Mouse (Mus musculus) cerebellum, adult 2 months (tissue): ENCODE results near the gene Fry. TPM values are rescaled to one million over a fixed set of nuclear protein-coding genes. Genes with fewer than 3 reads are reported as not detected.

Source experiments
- DNase-seq, 2 experiments: peaks; one replicate each; pipeline ENCODE4 v3.0.0; 2021
- H3K27ac ChIP-seq: fragments of 200-500 bp; 2 replicates; pipeline ENCODE4 v1.5.1; 2012; ENCODE audit warnings: low read length, control low read depth, inconsistent platforms; ENCODE audit not compliant: insufficient read depth
- H3K27me3 ChIP-seq: fragments of 200-500 bp; 2 replicates; pipeline ENCODE4 v1.6.1; 2012; ENCODE audit warnings: inconsistent platforms, mild to moderate bottlenecking, low read length, moderate library complexity; ENCODE audit not compliant: control insufficient read depth, insufficient read depth
- H3K4me1 ChIP-seq: fragments of 200-500 bp; 2 replicates; pipeline ENCODE4 v1.6.1; 2011; ENCODE audit warnings: low read length; ENCODE audit not compliant: control insufficient read depth, insufficient read depth
- H3K4me3 ChIP-seq: fragments of 200-500 bp; replicated peaks from 2 replicates; pipeline ENCODE3; 2011; ENCODE audit warnings: mild to moderate bottlenecking, low read depth, low read length, control low read depth; ENCODE audit not compliant: insufficient read depth
- CTCF ChIP-seq: fragments of 200-500 bp; IDR thresholded peaks from 2 replicates; pipeline ENCODE4 v1.5.1; 2011; ENCODE audit warnings: low read depth, mild to moderate bottlenecking, control low read depth, low read length, moderate library complexity, borderline replicate concordance; ENCODE audit not compliant: insufficient read depth
- POLR2A ChIP-seq: fragments of 200-500 bp; IDR thresholded peaks from 2 replicates; pipeline ENCODE4 v1.6.1; 2011; ENCODE audit warnings: low read length, control low read depth, borderline replicate concordance; ENCODE audit not compliant: insufficient read depth
- WGBS: fragments of 180-500 bp; shearing (Covaris S2); methylation state at CpG from one replicate; pipeline ENCODE4 v1.1.7; 2018; 5-methylcytosine and 5-hydroxymethylcytosine counted together
- polyA plus RNA-seq: library from polyadenylated mRNA; depleted of rRNA; stranded (reverse); fragments of >200 nt; gene quantifications from 2 replicates; pipeline ENCODE4 v1.2.3, GENCODE M21; 2012

Fry gene
- polyA plus RNA-seq, 1 experiment, result 92.2 TPM

DNA sequence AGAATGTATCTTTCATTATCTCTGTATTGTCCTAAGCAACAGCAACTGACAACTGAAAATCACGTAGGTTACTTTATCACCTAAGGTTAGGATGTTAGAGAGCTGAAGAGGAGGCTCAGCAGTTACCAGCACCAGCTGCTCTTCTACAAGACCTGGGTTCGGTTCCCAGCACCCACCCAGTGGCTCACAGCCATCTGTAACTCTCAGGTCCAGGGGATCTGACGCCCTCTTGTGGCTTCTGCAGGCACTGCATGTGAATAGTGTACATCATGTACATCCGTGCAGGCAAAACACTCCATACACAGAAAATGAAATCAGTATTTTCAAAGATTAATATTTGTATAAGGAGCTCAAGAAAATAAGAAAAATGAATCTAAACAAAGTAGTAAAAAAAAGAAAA lies 341.4 kb downstream of the Fry start:
- no peak overlapping the region for H3K4me3 ChIP-seq
- no peak overlapping the region for H3K27ac ChIP-seq
- H3K27me3 ChIP-seq, result no peaks in the 10 kb centered on the region
- H3K4me1 ChIP-seq, result no peaks in the 10 kb centered on the region
- DNase-seq, result no peak
- peak; percentile 52; the same call in 1 of the 2 replicates for TF ChIP-seq CTCF
- TF ChIP-seq POLR2A, result no peak
- 74% methylated on average over 4 of the region's 4 CpGs for WGBS

DNA sequence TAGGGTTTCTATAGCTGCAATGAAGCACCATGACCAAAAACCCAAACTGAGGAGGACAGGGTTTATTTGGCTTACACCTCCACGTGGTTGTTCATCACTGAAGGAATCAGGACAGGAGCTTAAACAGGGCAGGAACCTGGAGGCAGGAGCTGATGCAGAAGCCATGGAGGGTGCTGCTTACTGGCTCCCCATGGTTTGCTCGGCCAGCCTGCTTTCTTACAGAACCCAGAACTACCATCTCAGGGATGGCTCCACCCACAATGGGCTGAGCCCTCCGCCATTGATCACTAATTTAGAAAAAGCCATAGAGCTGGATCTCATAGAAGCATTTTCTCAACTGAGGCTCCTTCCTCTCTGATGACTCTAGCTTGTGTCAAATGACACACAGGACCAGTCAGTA lies 346.3 kb downstream of the Fry start:
- Histone ChIP-seq H3K27me3 (no peaks in the 10 kb centered on the region), H3K4me3 (no peak overlapping the region), H3K27ac (no peak overlapping the region), H3K4me1 (peaks cover 8% of the 10 kb centered on the region; the same call in 1 of the 2 replicates)
- 67% methylated on average over 3 of the region's 3 CpGs for WGBS
- DNase-seq, result no peak
- TF ChIP-seq POLR2A (no peak), CTCF (no peak)

DNA sequence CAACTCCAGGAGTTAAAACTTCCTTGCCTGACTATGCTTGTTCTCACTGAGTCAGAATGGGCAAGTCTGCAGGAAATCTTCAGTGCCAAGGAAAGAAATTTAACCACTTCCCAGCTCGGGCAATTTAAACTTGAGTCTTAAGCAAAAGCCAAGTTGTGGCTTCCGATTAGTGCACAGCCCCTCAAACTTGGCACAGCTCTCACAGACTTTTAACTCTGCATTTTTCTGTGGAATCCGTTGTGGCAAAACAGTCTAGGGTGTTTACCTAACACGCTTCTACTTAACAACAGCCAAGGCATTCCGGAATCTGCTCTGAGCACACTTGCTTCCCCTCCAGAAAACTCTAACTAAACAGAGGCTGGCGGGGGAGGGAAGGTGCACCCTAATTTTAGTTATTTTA lies 346.8 kb downstream of the Fry start:
- Histone ChIP-seq H3K27ac (0 out of 2 replicates have a peak overlapping the region, but pooled peaks have one; percentile 21), H3K4me3 (no peak overlapping the region), H3K4me1 (peaks cover 8% of the 10 kb centered on the region; the same call in 1 of the 2 replicates), H3K27me3 (no peaks in the 10 kb centered on the region)
- no peak for DNase-seq
- WGBS, result 53% methylated on average over 6 of the region's 6 CpGs
- TF ChIP-seq POLR2A (no peak), CTCF (no peak)

DNA sequence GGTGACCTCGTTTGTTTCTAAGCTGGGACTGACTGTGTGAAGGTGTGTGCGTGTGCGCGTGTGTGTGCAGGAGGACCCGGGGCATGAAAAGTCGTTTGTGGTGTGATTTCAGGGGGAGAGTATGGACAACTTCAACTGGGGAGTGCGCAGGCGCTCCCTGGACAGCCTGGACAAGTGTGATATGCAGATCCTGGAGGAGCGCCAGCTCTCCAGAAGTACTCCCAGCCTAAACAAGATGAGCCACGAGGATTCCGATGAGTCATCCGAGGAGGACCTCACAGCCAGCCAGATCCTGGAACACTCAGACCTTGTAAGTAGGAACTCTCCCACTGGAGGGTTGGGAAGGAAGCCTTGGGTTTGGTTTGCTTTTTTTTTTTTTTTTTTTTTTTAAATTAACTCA lies 347.7 kb downstream of the Fry start:
- TF ChIP-seq POLR2A (no peak), CTCF (no peak)
- no peak overlapping the region for H3K4me3 ChIP-seq
- peak; percentile 77 to 90 for DNase-seq
- H3K27ac ChIP-seq, result no peak overlapping the region
- H3K27me3 ChIP-seq, result no peaks in the 10 kb centered on the region
- H3K4me1 ChIP-seq, result peaks cover 8% of the 10 kb centered on the region; the same call in 1 of the 2 replicates
- 38% methylated on average over 12 of the region's 12 CpGs for WGBS

DNA sequence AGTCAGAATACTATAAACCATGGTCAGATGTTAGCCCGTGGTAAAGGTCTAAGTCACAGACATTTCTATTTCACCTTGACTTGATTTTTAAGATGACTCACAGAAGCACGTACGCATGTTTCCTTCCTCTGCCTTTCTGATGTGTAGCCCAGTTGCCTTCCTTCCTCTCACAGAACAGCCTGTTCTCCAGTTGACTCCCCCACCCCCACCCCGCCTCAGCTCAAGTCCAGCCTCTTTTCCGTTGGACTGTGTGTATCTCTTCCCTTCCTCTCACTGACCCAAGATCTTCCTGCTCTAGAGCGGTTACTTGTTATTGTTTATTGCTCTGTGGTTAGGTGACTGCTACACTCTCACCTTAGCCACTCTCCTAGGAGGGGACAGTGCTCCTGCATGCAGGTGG lies 350.0 kb downstream of the Fry start:
- Histone ChIP-seq H3K4me1 (peaks cover 8% of the 10 kb centered on the region; the same call in 1 of the 2 replicates), H3K4me3 (no peak overlapping the region), H3K27me3 (no peaks in the 10 kb centered on the region), H3K27ac (no peak overlapping the region)
- TF ChIP-seq POLR2A, result no peak
- 83% methylated on average over 6 of the region's 6 CpGs for WGBS
- DNase-seq, result no peak

DNA sequence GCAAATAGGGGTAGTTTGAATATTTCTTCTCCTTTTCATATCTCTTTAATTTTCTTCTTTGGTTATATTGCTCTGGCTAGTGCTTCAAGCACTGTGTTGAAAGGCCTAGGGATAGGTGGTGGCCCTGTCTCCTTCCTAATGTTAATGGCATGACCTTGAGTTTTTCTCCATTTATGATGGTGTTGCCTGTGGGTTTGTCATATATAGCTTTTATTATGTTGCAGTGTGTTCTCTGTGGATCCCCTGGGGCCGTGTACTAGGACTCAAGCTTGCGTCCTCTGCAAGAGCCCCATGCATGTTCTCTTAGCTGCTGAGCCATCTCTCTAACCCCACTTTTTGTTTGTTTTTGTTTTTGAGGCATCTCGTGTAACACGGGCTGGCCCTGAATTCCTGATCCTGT lies 358.9 kb downstream of the Fry start:
- no peak overlapping the region for H3K27ac ChIP-seq
- H3K4me1 ChIP-seq, result no peaks in the 10 kb centered on the region
- H3K4me3 ChIP-seq, result no peak overlapping the region
- WGBS, result 78% methylated on average over 4 of the region's 4 CpGs
- no peaks in the 10 kb centered on the region for H3K27me3 ChIP-seq
- TF ChIP-seq CTCF, result no peak
- DNase-seq, result no peak

DNA sequence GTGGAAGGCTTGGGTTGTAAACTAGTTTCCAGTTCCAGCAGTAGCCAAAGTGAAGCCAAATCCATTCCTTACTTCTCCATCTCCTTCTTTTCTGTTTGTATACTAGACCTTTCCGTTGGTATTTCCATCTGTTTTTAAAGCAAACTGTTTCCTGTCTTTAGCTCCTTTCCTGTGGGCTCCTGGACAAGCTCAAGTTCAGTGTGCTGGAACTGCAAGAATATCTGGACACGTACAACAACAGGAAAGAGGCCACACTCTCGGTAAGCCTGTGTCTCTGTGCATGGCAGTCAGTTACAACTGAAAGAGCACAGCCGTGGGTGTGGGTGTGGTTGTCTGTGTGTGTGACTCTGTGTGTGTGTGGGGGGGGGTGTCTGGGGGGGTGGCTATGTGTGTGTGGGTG lies 360.2 kb downstream of the Fry start:
- no peak for DNase-seq
- TF ChIP-seq CTCF (no peak), POLR2A (no peak)
- H3K4me1 ChIP-seq, result no peaks in the 10 kb centered on the region
- H3K27me3 ChIP-seq, result no peaks in the 10 kb centered on the region
- WGBS, result 75% methylated on average over 4 of the region's 4 CpGs
- no peak overlapping the region for H3K4me3 ChIP-seq
- no peak overlapping the region for H3K27ac ChIP-seq

DNA sequence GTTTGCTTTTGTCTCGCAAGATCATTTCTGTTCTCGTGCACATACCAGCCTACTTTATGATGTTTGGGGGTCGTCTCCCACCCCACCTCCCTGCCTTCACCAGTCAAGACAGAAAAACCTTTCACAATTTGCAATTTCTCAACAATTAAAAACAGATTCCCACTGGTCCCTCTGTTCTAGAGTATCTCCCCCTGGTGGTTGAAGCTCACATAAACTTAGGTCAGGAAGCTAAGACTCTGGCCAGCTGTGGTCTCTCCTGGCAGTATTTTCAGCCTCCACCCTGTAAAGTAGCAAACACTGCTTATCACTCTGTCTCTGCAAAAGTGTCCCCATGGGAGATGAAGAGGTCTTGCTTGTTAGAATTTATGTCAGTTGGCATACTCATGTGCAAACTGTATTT lies 366.8 kb downstream of the Fry start:
- Histone ChIP-seq H3K4me3 (no peak overlapping the region), H3K27ac (no peak overlapping the region), H3K4me1 (no peaks in the 10 kb centered on the region), H3K27me3 (no peaks in the 10 kb centered on the region)
- WGBS, result 75% methylated on average over 3 of the region's 3 CpGs
- no peak for DNase-seq
- no peak; the same call in 1 of the 2 replicates for TF ChIP-seq CTCF
- TF ChIP-seq POLR2A, result no peak

DNA sequence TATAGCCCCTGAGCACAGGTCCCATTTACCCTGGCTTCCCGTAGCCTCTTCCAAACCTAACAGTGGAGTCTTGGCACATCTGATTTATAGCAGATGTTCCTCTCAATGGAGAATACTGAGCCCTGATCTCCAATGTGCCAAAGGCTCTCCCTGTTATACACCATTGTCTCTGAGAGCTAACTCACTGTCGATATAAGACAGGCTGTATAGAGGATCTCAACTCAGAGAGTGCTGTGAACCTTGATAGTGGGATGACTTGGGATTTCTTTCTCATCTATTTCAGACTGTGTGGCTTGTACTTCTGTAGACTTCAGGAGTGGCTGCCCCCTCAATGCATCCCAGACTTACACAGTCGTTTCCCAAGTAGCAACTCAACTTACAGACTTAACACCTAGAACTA lies 371.8 kb downstream of the Fry start:
- no peaks in the 10 kb centered on the region for H3K4me1 ChIP-seq
- 66% methylated on average over 3 of the region's 3 CpGs for WGBS
- H3K27me3 ChIP-seq, result no peaks in the 10 kb centered on the region
- H3K4me3 ChIP-seq, result no peak overlapping the region
- no peak overlapping the region for H3K27ac ChIP-seq
- no peak for DNase-seq
- no peak for TF ChIP-seq CTCF
- TF ChIP-seq POLR2A, result no peak
